Mouse (Mus musculus): ENCODE results near the gene Kctd18. TPM values are rescaled to one million over a fixed set of nuclear protein-coding genes. Genes with fewer than 3 reads are reported as not detected.
"Not testable (repeated sequence)": the region's sequence is repeated elsewhere in the genome, so short reads cannot be mapped to it uniquely, and the experiment has no call there.

The Kctd18 gene
- polyA plus RNA-seq (2016; fragmentation: Nextera tagmentation; extraction: Ambion mirVana) = 26.1 and 27.6 TPM in 2 replicates

DNA sequence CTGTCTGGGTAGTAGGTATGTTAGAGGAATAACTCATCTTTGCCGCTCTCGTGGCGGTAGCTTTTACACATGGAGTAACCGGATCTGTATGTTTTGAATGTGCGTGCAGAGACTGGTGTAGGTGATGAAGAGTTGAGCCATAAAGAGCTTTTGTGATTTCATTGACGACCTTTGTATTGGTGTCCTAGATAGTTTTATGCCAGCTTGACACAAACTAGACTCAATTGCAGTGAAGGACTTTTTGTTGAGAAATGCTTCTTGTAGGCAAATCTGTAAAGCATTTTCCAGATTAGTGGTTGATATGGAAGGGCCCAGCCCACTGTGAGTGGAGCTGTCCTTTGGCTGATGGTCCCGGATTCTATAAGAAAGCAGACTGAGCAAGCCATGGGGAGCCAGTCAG lies at the start of gene Kctd18:
TSS of gene Kctd18 (minus strand) at position 101 of the 400 bp plus-strand sequence.
- H3K9me3 ChIP-seq (replicated peaks) = no peaks in the 10 kb centered on the region
- no peak within 1 kb of the TSS for H3K4me2 ChIP-seq (replicated peaks)
- H3K4me3 ChIP-seq = no peak within 1 kb of the TSS
- H3K27me3 ChIP-seq = no peaks in the 10 kb centered on the region
- no peak within 1 kb of the TSS for H3K27ac ChIP-seq
- WGBS = 97% methylated on average over 7 of the region's 7 CpGs
- peaks cover 43% of the 10 kb centered on the region for H3K36me3 ChIP-seq
- ATAC-seq (ENCODE audit: low FRiP score) = no peak
- no peaks in the 10 kb centered on the region for H3K4me1 ChIP-seq
- no peak within 1 kb of the TSS for H3K9ac ChIP-seq

DNA sequence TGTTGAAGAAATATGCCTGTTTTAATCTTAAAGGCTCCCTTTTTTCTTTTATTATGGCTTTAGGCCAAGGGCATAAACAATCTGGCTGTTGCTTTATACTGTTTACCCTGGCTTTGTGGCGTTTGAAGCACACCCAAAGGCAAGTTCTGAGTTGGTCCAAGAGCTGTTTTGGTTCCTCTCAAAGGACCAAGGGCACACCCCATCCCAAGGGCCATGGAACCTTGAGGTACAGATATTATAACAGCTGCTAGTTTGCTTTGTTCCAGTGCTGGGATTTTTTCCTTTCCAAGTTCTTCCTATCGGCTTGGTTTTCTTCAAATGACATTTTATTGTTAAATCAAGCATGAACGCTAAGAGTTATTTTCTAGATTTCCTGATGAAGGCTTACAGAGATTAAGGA lies 46.9 kb upstream of the Kctd18 start:
- Histone ChIP-seq H3K9ac (no peak overlapping the region), H3K4me3 (no peak overlapping the region), H3K27ac (no peak overlapping the region), H3K36me3 (no peaks in the 10 kb centered on the region), H3K27me3 (no peaks in the 10 kb centered on the region), H3K4me2 (replicated peaks) (no peak overlapping the region), H3K4me1 (no peaks in the 10 kb centered on the region), H3K9me3 (replicated peaks) (no peaks in the 10 kb centered on the region)
- 79% methylated on average over 3 of the region's 3 CpGs for WGBS
- no peak for ATAC-seq (ENCODE audit: low FRiP score)

DNA sequence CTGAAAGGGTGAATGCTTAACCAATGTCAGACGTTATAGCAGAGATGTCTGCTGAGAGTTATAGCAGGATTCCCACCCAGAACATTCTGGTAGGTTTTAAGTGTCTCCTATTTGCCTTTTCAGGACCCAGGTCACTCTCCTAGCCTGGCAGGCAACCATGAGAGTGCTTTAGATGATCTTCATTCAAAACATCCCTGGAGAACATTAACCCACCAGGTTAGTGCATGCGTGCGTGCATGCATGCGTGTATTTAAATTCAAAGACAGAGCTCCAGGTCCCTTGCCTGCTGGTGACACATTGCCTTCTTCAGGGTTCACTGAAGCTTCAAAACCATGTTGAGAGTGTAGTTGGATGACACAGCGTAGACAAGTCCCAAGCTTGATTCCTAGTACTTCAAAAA lies 46.4 kb upstream of the Kctd18 start:
- Histone ChIP-seq H3K9me3 (replicated peaks) (no peaks in the 10 kb centered on the region), H3K4me2 (replicated peaks) (no peak overlapping the region), H3K9ac (no peak overlapping the region), H3K4me1 (no peaks in the 10 kb centered on the region), H3K36me3 (no peaks in the 10 kb centered on the region), H3K27ac (no peak overlapping the region), H3K4me3 (no peak overlapping the region), H3K27me3 (no peaks in the 10 kb centered on the region)
- WGBS = 90% methylated on average over 5 of the region's 5 CpGs
- ATAC-seq (ENCODE audit: low FRiP score) = no peak

DNA sequence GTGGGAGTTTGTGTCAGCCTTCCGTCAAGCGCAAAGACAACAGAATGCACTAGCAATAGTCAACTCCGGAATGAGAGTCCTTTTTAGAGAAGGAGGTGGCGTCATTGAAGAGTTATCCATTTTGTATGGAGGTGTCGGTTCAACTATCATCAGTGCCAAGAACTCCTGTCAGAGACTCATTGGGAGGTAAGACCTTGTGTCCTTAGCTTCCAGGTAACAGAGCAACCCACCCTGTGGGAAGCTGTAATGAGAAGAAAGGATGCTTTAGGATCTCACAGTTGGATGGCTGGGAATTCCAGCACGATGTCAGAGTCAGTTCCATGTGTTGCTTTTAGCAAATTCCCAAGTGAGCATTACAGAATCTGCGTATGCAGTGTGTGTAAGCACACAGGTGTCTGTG lies 43.4 kb upstream of the Kctd18 start:
- Histone ChIP-seq H3K27me3 (no peaks in the 10 kb centered on the region), H3K36me3 (no peaks in the 10 kb centered on the region), H3K27ac (no peak overlapping the region), H3K4me2 (replicated peaks) (no peak overlapping the region), H3K4me1 (no peaks in the 10 kb centered on the region), H3K9ac (no peak overlapping the region), H3K4me3 (no peak overlapping the region), H3K9me3 (replicated peaks) (no peaks in the 10 kb centered on the region)
- no peak for ATAC-seq (ENCODE audit: low FRiP score)
- WGBS = 85% methylated on average over 7 of the region's 7 CpGs

DNA sequence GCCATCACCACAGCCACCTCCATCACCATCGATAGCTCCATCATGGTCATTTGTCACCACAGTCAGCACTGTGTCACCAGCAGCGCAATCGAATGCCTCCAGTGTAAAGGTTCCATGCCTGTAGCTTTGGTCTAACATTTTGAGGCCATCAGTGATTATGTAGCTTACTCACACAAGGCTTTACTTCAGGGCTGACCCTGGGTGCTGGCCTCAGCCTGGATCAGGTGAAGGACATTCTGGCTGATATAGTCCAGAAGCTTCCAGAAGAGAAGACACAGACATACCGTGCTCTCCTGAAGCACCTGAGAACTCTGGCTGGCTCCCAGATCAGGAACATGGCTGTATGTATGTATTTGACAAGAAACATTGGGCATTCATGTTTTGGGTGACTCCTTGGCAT lies 40.1 kb upstream of the Kctd18 start:
- Histone ChIP-seq H3K4me2 (replicated peaks) (no peak overlapping the region), H3K27me3 (no peaks in the 10 kb centered on the region), H3K9ac (no peak overlapping the region), H3K4me1 (peaks cover 4% of the 10 kb centered on the region; the same call in 1 of the 2 replicates), H3K36me3 (no peaks in the 10 kb centered on the region), H3K4me3 (no peak overlapping the region), H3K9me3 (replicated peaks) (no peaks in the 10 kb centered on the region), H3K27ac (no peak overlapping the region)
- WGBS = 88% methylated on average over 4 of the region's 4 CpGs
- no peak for ATAC-seq (ENCODE audit: low FRiP score)

DNA sequence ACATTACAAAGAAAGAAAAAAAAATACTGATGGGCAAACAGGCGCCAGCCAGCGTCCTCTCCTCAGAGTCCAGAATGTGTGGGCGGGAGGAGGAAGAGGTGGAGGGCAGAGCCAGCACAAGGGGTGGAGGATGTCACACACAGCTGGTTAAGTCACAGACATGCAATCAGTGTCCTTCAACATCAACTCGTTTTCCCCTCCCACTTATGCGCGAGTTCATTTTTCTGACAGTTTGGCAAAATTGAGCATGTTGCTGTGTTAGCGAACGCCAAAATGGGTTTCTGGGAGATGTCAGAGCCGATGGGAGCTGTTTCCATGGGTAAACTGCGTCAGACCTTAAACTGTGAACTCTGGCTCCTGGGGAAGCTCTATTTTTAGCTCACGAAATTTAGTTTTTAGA lies 38.2 kb upstream of the Kctd18 start:
- Histone ChIP-seq H3K4me2 (replicated peaks) (no peak overlapping the region), H3K9me3 (replicated peaks) (no peaks in the 10 kb centered on the region), H3K27me3 (no peaks in the 10 kb centered on the region), H3K4me3 (no peak overlapping the region), H3K4me1 (peaks cover 4% of the 10 kb centered on the region; the same call in 1 of the 2 replicates), H3K36me3 (no peaks in the 10 kb centered on the region), H3K27ac (no peak overlapping the region), H3K9ac (no peak overlapping the region)
- 82% methylated on average over 11 of the region's 11 CpGs for WGBS
- no peak for ATAC-seq (ENCODE audit: low FRiP score)

DNA sequence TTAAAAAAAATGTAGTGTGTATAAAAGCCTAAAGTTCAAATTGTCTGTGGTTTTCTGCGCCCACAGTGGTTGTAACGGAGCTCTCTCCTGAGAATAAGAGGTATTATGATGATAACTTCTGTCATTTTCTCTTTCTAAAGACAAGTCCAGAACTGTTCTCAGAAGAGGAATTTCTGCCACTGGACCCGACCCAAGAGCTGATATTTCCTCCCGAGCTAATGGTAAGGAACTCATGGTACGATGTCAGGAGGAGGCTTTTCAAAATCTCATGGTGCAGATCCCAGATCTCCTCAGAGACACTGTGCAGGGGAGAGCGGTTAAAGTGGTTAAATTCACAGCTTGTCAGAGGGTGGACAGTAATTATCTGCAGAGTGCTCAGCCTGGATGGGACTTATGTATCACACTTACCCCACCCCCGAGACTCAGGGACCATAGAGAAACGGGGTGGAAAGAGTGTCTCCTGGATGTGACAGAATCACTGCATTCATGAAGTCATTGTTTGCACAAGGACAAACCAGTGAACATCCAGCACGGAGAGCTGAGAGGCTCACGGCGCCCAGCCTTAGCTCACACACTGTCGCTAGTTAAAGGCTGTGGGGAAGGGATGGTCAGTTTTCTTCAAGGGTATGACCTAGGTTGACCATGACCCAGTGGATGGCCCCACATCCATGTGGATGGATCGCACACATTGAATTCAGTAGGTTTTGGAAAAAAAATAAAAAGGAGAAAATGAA lies 37.5 kb upstream of the Kctd18 start:
- H3K4me3 ChIP-seq = no peak overlapping the region
- WGBS = 79% methylated on average over 13 of the region's 13 CpGs

DNA sequence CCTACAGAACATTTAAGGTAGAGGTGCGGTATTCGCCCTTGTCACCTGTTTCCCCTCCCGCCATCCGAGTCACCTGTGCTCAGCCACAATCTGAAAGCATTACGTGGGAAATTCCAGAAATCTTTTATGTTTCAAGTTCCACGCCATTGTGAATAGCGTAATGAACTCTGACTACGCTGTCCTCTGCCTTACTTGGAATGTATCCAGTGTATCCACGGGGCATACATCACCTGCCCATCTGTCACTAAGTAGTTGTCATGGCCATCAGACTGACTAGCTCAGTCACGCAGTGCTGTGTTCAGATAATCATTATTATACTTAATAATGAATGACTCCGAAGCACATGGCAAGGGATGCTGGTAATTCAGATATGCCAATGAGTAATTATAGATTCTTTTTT lies 36.8 kb upstream of the Kctd18 start:
- no peak overlapping the region for H3K4me2 ChIP-seq (replicated peaks)
- H3K9ac ChIP-seq = no peak overlapping the region
- no peaks in the 10 kb centered on the region for H3K9me3 ChIP-seq (replicated peaks)
- WGBS = 84% methylated on average over 11 of the region's 11 CpGs
- H3K27me3 ChIP-seq = no peaks in the 10 kb centered on the region
- no peak overlapping the region for H3K27ac ChIP-seq
- H3K4me3 ChIP-seq = no peak overlapping the region
- no peak for ATAC-seq (ENCODE audit: low FRiP score)
- no peaks in the 10 kb centered on the region for H3K36me3 ChIP-seq
- peaks cover 4% of the 10 kb centered on the region; the same call in 1 of the 2 replicates for H3K4me1 ChIP-seq

More for the DNA sequence above, 37.5 kb upstream of the Kctd18 start:
- no peaks in the 10 kb centered on the region for H3K9me3 ChIP-seq (replicated peaks)
- no peaks in the 10 kb centered on the region for H3K27me3 ChIP-seq
- peaks cover 4% of the 10 kb centered on the region; the same call in 1 of the 2 replicates for H3K4me1 ChIP-seq
- H3K9ac ChIP-seq = no peak overlapping the region
- no peaks in the 10 kb centered on the region for H3K36me3 ChIP-seq
- no peak overlapping the region for H3K27ac ChIP-seq
- H3K4me2 ChIP-seq (replicated peaks) = no peak overlapping the region
- no peak for ATAC-seq (ENCODE audit: low FRiP score)

DNA sequence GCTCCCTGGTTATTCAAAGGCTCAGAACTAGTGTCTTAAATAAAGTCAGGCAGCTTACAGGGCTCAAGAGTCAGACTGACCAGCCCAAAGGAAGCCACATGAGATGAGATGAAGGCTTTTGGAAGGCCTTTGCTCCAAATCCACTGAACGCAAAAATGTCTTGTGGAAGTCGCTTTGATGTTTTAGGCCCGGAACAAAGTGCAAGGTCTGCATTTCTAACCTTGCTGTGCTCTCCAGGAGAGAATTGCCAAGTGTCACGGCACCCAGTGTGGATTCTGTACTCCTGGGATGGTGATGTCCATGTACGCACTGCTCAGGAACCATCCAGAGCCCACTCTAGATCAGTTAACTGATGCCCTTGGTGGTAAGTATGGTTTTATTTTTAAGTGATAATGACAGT lies 30.4 kb upstream of the Kctd18 start:
- Histone ChIP-seq H3K4me3 (no peak overlapping the region), H3K9ac (no peak overlapping the region), H3K27me3 (no peaks in the 10 kb centered on the region), H3K4me2 (replicated peaks) (no peak overlapping the region), H3K36me3 (no peaks in the 10 kb centered on the region), H3K4me1 (peaks cover 7% of the 10 kb centered on the region; the same call in 1 of the 2 replicates), H3K9me3 (replicated peaks) (no peaks in the 10 kb centered on the region), H3K27ac (no peak overlapping the region)
- 93% methylated on average over 5 of the region's 5 CpGs for WGBS
- no peak for ATAC-seq (ENCODE audit: low FRiP score)

DNA sequence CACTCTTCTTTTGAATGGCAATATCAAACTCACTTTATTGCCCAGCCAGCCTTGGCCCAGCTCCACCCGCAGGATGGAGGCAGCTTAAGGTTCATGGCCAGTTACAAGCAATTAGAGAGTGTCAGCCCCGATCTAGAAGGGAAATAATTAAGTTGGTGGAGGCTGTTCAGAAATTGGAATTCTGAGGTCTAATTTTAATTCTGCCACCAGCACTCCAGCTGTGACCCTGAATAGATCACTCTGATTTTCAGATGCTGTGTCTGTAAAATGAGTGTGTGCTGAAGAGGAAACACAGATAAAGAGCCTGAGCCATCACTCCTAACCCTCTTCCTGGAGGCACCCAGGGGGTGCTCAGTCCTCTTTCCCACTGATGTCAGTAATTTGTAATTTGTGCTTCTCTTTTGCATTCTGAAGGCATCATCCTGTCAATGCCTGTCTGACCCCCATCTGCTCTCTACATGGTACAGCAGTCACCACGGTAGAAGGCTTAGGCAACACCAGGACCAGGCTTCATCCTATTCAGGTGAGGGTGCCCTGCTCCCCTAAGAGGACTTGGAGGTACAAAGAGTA lies 28.1 kb upstream of the Kctd18 start:
- peaks cover 7% of the 10 kb centered on the region; the same call in 1 of the 2 replicates for H3K4me1 ChIP-seq
- no peak overlapping the region for H3K4me3 ChIP-seq
- H3K27me3 ChIP-seq = no peaks in the 10 kb centered on the region
- H3K9me3 ChIP-seq (replicated peaks) = no peaks in the 10 kb centered on the region
- 62% methylated on average over 3 of the region's 3 CpGs for WGBS
- no peak overlapping the region for H3K9ac ChIP-seq
- peak; percentile 82 for ATAC-seq (ENCODE audit: low FRiP score)
- peak overlapping the region; percentile 45 for H3K27ac ChIP-seq
- no peaks in the 10 kb centered on the region for H3K36me3 ChIP-seq
- H3K4me2 ChIP-seq (replicated peaks) = no peak overlapping the region

DNA sequence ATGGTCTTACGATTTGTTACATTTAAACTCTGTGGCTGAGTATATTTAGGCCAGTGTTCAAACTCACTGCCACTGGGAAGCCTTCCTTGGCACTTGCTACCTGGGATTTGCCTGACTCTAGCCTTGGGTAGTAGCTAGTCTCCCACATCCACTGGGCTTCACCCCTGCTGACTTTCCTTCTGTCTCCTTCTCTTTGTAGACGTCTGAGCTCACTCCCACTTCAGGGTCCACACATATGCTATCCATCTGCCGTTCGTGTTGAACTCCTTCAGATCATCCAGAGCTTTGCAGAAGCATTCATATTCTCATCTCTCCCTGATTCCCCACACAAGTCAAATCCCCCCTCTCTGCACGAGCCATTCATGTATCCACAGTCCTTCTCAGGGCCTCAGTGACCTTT lies 26.8 kb upstream of the Kctd18 start:
- no peaks in the 10 kb centered on the region for H3K27me3 ChIP-seq
- no peak overlapping the region for H3K4me3 ChIP-seq
- WGBS = 67% methylated on average over 5 of the region's 5 CpGs
- no peaks in the 10 kb centered on the region for H3K9me3 ChIP-seq (replicated peaks)
- H3K27ac ChIP-seq = no peak overlapping the region
- no peak overlapping the region for H3K4me2 ChIP-seq (replicated peaks)
- ATAC-seq (ENCODE audit: low FRiP score) = no peak
- peaks cover 7% of the 10 kb centered on the region; the same call in 1 of the 2 replicates for H3K4me1 ChIP-seq
- no peaks in the 10 kb centered on the region for H3K36me3 ChIP-seq
- H3K9ac ChIP-seq = no peak overlapping the region

DNA sequence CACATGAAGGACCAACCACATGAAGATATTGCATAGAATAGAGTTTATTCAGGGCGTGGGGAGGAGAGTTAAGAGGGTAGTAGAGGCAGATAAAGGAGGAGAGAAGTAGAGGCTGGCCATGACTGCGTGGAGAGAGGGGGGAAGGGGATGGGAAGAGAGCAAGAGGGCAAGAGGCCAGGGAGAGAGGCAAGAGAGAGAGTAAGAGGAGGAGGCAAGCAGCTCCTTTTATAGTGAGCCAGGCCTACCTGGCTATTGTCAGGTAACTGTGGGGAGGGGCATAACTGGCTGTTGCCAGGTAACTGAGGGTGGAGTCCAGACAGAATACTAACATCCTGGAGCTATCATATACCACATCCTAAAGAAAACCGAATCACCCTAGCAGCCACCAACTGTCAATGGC lies 26.3 kb upstream of the Kctd18 start:
- WGBS = 72% methylated on average over 3 of the region's 3 CpGs
- Histone ChIP-seq H3K4me3 (no peak overlapping the region), H3K27me3 (no peaks in the 10 kb centered on the region), H3K36me3 (no peaks in the 10 kb centered on the region), H3K27ac (no peak overlapping the region), H3K9me3 (replicated peaks) (no peaks in the 10 kb centered on the region), H3K9ac (no peak overlapping the region), H3K4me2 (replicated peaks) (no peak overlapping the region), H3K4me1 (peaks cover 7% of the 10 kb centered on the region; the same call in 1 of the 2 replicates)
- no peak for ATAC-seq (ENCODE audit: low FRiP score)

DNA sequence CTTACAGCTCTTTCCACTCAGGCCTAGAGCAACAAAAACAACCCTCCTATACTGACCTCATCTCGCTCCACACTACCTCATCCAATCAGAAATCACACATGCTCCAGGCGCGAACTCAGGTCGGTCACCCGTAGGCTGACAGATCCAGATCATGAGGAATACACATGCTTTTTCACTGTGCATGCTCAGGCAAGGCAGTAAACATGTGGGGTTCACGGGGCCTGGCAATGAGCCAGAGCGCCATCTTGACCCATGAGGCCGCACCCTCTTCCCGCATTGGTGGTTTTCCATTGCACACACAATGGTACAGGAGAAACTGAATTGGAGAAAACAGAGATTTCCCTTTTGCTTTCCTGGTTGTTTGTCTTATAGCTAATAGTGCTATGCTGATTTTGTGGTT lies 18.6 kb upstream of the Kctd18 start:
- 96% methylated on average over 9 of the region's 9 CpGs for WGBS
- not testable (repeated sequence) for H3K4me1 ChIP-seq; H3K36me3 ChIP-seq; H3K27me3 ChIP-seq; H3K9me3 ChIP-seq (replicated peaks); H3K4me3 ChIP-seq; H3K4me2 ChIP-seq (replicated peaks); H3K27ac ChIP-seq; H3K9ac ChIP-seq; ATAC-seq (ENCODE audit: low FRiP score)
